Mouse (Mus musculus) hindbrain, embryonic 12.5 days (tissue): ENCODE measurements at regions not wholly inside any gene's neighbourhood (a gene's known extent, or its start where the extent isn't known, plus 50 kb on each side); places are given as distances from the start of the nearest gene placed in this dataset.

Experiments
- ATAC-seq: fragments of 200-750 bp; cut with Nextera tagmentation; 2 replicates; pipeline ENCODE4 v1.8.0; 2017; ENCODE audit warnings: moderate TSS enrichment; ENCODE audit not compliant: low FRiP score
- H3K27ac ChIP-seq: fragments of 300-500 bp; sonication (generic); 2 replicates; pipeline ENCODE4 v1.5.1; 2016; ENCODE audit warnings: mild to moderate bottlenecking
- H3K27me3 ChIP-seq: fragments of 300-500 bp; sonication (generic); 2 replicates; pipeline ENCODE4 v1.6.1; 2016; ENCODE audit warnings: mild to moderate bottlenecking
- H3K36me3 ChIP-seq: fragments of 300-500 bp; sonication (generic); 2 replicates; pipeline ENCODE4 v1.6.1; 2016; ENCODE audit warnings: mild to moderate bottlenecking
- H3K4me1 ChIP-seq: fragments of 300-500 bp; sonication (generic); 2 replicates; pipeline ENCODE4 v1.6.1; 2016
- H3K4me2 ChIP-seq: fragments of 300-500 bp; sonication (generic); replicated peaks from 2 replicates; pipeline ENCODE4 v1.6.1; 2016; ENCODE audit warnings: mild to moderate bottlenecking
- H3K4me3 ChIP-seq: fragments of 300-500 bp; sonication (generic); 2 replicates; pipeline ENCODE4 v1.5.1; 2016; ENCODE audit warnings: mild to moderate bottlenecking
- H3K9ac ChIP-seq: fragments of 300-500 bp; sonication (generic); 2 replicates; pipeline ENCODE4 v1.6.1; 2016; ENCODE audit warnings: mild to moderate bottlenecking, moderate library complexity
- H3K9me3 ChIP-seq: fragments of 300-500 bp; sonication (generic); replicated peaks from 2 replicates; pipeline ENCODE4 v1.6.1; 2016; ENCODE audit warnings: mild to moderate bottlenecking
- WGBS: fragments of 180-500 bp; shearing (Covaris S2); methylation state at CpG from one replicate; pipeline ENCODE4 v1.1.7; 2016; 5-methylcytosine and 5-hydroxymethylcytosine counted together

DNA sequence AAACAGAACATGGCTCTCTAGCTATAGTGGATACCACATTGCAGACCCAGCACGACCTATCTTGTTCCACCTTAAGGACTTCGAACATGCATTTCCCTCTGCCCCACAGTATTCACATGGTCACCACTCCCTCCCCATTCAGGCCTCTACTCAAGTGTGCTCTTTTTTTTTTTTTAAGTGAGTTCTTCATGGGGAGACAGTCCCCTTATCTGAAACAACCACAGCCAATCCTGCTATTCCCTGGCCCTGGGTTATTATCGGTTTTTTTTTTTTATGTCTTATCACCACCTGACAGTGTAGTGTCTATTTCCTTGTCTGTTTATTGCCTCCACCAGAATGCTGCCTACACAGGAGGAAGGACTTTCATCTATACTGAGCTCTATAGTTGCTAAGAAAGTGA lies 125.6 kb upstream of the Parp11 start:
- Histone ChIP-seq H3K27me3 (no peaks in the 10 kb centered on the region; the same call in 1 of the 2 replicates), H3K4me2 (no peak overlapping the region), H3K27ac (no peak overlapping the region), H3K9me3 (no peaks in the 10 kb centered on the region), H3K36me3 (no peaks in the 10 kb centered on the region), H3K4me3 (no peak overlapping the region), H3K4me1 (peaks cover 7% of the 10 kb centered on the region), H3K9ac (no peak overlapping the region)
- 88% methylated on average over 3 of the region's 3 CpGs for WGBS
- no peak for ATAC-seq

DNA sequence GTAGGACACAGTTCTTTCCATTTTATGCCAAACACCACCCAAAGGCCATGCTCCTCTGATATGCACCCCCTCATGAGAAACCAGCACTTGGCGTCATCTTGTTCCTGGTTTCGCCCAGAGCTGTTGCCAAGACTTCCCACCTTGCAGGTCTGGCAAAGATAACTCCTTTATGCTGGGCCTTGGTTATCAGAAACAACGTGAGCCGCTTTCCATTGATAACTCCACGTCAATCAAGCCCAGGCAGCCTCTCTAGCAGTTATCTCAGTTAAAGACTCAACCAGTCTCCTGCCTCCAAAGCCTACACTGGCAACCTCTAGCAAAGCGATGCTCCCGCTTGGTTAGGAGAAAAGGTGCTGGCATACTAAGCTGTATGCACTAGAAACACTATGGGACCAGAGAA lies 124.2 kb upstream of the Parp11 start:
- Histone ChIP-seq H3K4me3 (no peak overlapping the region), H3K4me2 (no peak overlapping the region), H3K9me3 (no peaks in the 10 kb centered on the region), H3K27me3 (peaks cover 4% of the 10 kb centered on the region; the same call in 1 of the 2 replicates), H3K36me3 (no peaks in the 10 kb centered on the region), H3K27ac (no peak overlapping the region), H3K4me1 (peaks cover 7% of the 10 kb centered on the region), H3K9ac (no peak overlapping the region)
- ATAC-seq, result no peak
- WGBS, result 86% methylated on average over 7 of the region's 7 CpGs

- H3K9me3 ChIP-seq, result no peaks in the 10 kb centered on the region
- no peak overlapping the region for H3K4me2 ChIP-seq
- no peak overlapping the region for H3K27ac ChIP-seq
- no peaks in the 10 kb centered on the region for H3K36me3 ChIP-seq
- H3K27me3 ChIP-seq, result peaks cover 7% of the 10 kb centered on the region; the same call in 1 of the 2 replicates
- 49% methylated on average over 5 of the region's 5 CpGs for WGBS
- peaks cover 14% of the 10 kb centered on the region for H3K4me1 ChIP-seq
- no peak overlapping the region for H3K9ac ChIP-seq
- ATAC-seq, result no peak
- H3K4me3 ChIP-seq, result no peak overlapping the region
These were observed 121.7 kb upstream of the Parp11 start for GRCm38 (mm10) chr6:127324984-127325383.

GRCm38 (mm10) chr6:127325596-127326332 lies 120.9 kb upstream of the Parp11 start:
- 90% methylated on average over 7 of the region's 7 CpGs for WGBS
- H3K27me3 ChIP-seq, result peaks cover 7% of the 10 kb centered on the region; the same call in 1 of the 2 replicates
- H3K4me2 ChIP-seq, result no peak overlapping the region
- H3K27ac ChIP-seq, result no peak overlapping the region
- H3K36me3 ChIP-seq, result no peaks in the 10 kb centered on the region
- H3K9ac ChIP-seq, result no peak overlapping the region
- H3K4me3 ChIP-seq, result no peak overlapping the region
- no peak for ATAC-seq
- peaks cover 18% of the 10 kb centered on the region for H3K4me1 ChIP-seq
- H3K9me3 ChIP-seq, result no peaks in the 10 kb centered on the region

- H3K27ac ChIP-seq, result no peak overlapping the region
- no peak overlapping the region for H3K4me2 ChIP-seq
- H3K4me3 ChIP-seq, result no peak overlapping the region
- H3K9me3 ChIP-seq, result no peaks in the 10 kb centered on the region
- H3K4me1 ChIP-seq, result peaks cover 24% of the 10 kb centered on the region
- WGBS, result 85% methylated on average over 6 of the region's 6 CpGs
- H3K9ac ChIP-seq, result no peak overlapping the region
- H3K27me3 ChIP-seq, result peaks cover 7% of the 10 kb centered on the region; the same call in 1 of the 2 replicates
- H3K36me3 ChIP-seq, result no peaks in the 10 kb centered on the region
- ATAC-seq, result no peak
These were observed 120.3 kb upstream of the Parp11 start for GRCm38 (mm10) chr6:127326333-127326729.

- H3K9ac ChIP-seq, result 0 out of 2 replicates have a peak overlapping the region, but pooled peaks have one; percentile 24
- 31% methylated on average over 20 of the region's 20 CpGs for WGBS
- H3K27ac ChIP-seq, result peak overlapping the region; percentile 83
These were observed 117.2 kb upstream of the Parp11 start for GRCm38 (mm10) chr6:127329191-127330014.

DNA sequence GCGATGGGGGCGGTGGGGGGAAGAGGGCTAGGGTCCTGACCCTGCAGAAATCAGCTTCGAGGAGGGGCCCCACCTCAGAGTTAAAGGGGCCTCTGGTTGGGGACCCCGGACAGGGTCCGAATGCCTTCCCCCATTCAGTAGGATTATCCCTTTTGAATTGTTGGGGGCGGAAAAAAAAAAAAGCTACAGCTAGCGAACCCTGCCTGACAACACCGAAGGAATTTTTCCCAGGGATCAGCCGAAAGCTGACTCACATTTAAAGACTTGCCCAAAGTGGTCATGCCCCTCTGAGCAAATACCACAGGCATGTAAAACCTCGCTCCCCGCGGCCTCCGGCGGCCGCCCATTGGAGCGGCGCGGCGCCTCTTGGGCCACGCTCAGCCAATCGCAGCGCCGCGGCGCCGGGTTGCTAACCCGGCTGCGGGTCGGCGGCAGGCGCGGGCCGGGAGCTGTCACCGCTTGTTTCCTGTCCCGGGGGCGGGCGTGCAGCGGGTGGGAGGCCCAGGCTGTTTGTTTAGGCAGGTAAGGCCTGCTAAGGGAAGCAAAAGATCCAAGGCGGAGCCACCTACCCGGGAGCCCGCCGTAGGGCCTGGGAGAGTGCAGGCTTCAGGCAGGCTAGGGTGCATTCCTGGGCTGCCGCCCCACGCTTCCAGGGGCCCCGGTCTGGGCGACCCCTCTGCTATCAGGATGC lies 116.5 kb upstream of the Parp11 start:
- H3K4me3 ChIP-seq, result peak overlapping the region; percentile 47
- WGBS, result under 1% methylated on average over 42 of the region's 46 CpGs
- ATAC-seq, result peak; percentile 92
- H3K36me3 ChIP-seq, result no peaks in the 10 kb centered on the region
- peak overlapping the region; percentile 83 for H3K27ac ChIP-seq
- peak overlapping the region; percentile 73 for H3K9ac ChIP-seq
- peak overlapping the region; percentile 77 for H3K4me2 ChIP-seq
- peaks cover 23% of the 10 kb centered on the region for H3K4me1 ChIP-seq
- peaks cover 9% of the 10 kb centered on the region; the same call in 1 of the 2 replicates for H3K27me3 ChIP-seq
- no peaks in the 10 kb centered on the region for H3K9me3 ChIP-seq

More at GRCm38 (mm10) chr6:127329191-127330014, 117.2 kb upstream of the Parp11 start:
- no peaks in the 10 kb centered on the region for H3K9me3 ChIP-seq
- peak overlapping the region; percentile 47 for H3K4me3 ChIP-seq
- ATAC-seq, result peak; percentile 23
- peaks cover 7% of the 10 kb centered on the region; the same call in 1 of the 2 replicates for H3K27me3 ChIP-seq
- no peaks in the 10 kb centered on the region for H3K36me3 ChIP-seq
- peak overlapping the region; percentile 77 for H3K4me2 ChIP-seq
- H3K4me1 ChIP-seq, result peaks cover 25% of the 10 kb centered on the region

GRCm38 (mm10) chr6:127331091-127331490 lies 115.5 kb upstream of the Parp11 start:
- Histone ChIP-seq H3K27me3 (peaks cover 11% of the 10 kb centered on the region; the same call in 1 of the 2 replicates), H3K27ac (0 out of 2 replicates have a peak overlapping the region, but pooled peaks have one; percentile 83), H3K36me3 (no peaks in the 10 kb centered on the region), H3K4me2 (no peak overlapping the region), H3K9me3 (no peaks in the 10 kb centered on the region), H3K4me1 (peaks cover 33% of the 10 kb centered on the region), H3K9ac (no peak overlapping the region), H3K4me3 (no peak overlapping the region)
- WGBS, result 83% methylated on average over 5 of the region's 5 CpGs
- no peak for ATAC-seq

DNA sequence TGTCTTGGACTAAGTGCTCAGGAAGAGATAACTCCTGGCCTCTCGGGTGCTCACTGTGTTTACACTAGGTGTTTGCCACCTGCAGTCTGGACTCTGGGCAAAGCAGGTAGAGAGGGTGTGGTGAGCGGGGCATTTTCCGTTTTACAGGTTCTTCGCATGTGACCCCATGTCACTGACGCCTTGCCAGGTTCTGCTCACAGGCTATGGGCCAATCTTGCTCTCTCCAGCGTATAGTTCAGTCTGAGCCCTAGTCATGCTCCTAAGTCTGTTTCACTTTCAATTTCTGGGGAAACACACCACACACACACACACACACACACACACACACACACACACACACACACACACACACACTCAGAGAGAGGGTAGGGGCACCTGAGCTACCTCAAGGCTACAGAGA lies 112.4 kb upstream of the Parp11 start:
- 0 out of 2 replicates have a peak, but pooled peaks cover 4% of the 10 kb centered on the region for H3K27me3 ChIP-seq
- no peak overlapping the region for H3K4me2 ChIP-seq
- no peak overlapping the region for H3K9ac ChIP-seq
- WGBS, result 95% methylated on average over 6 of the region's 6 CpGs
- H3K4me3 ChIP-seq, result no peak overlapping the region
- no peaks in the 10 kb centered on the region for H3K9me3 ChIP-seq
- no peaks in the 10 kb centered on the region for H3K36me3 ChIP-seq
- H3K27ac ChIP-seq, result no peak overlapping the region
- ATAC-seq, result no peak
- peaks cover 55% of the 10 kb centered on the region for H3K4me1 ChIP-seq

- H3K27me3 ChIP-seq, result 0 out of 2 replicates have a peak, but pooled peaks cover 9% of the 10 kb centered on the region
- H3K9me3 ChIP-seq, result no peaks in the 10 kb centered on the region
- no peak overlapping the region for H3K4me3 ChIP-seq
- ATAC-seq, result no peak
- no peak overlapping the region for H3K9ac ChIP-seq
- 26% methylated on average over 7 of the region's 7 CpGs for WGBS
- H3K4me2 ChIP-seq, result no peak overlapping the region
- peaks cover 46% of the 10 kb centered on the region for H3K4me1 ChIP-seq
- H3K36me3 ChIP-seq, result no peaks in the 10 kb centered on the region
- 0 out of 2 replicates have a peak overlapping the region, but pooled peaks have one; percentile 81 for H3K27ac ChIP-seq
These were observed 111.2 kb upstream of the Parp11 start for GRCm38 (mm10) chr6:127335462-127335886.

- 15% methylated on average over 12 of the region's 12 CpGs for WGBS
- no peak overlapping the region for H3K4me3 ChIP-seq
These were observed 110.5 kb upstream of the Parp11 start for GRCm38 (mm10) chr6:127335996-127336660.

More at GRCm38 (mm10) chr6:127335996-127336660, 110.5 kb upstream of the Parp11 start:
- Histone ChIP-seq H3K27ac (peak overlapping the region; percentile 81), H3K9me3 (no peaks in the 10 kb centered on the region), H3K36me3 (no peaks in the 10 kb centered on the region), H3K27me3 (0 out of 2 replicates have a peak, but pooled peaks cover 9% of the 10 kb centered on the region), H3K4me1 (peaks cover 42% of the 10 kb centered on the region), H3K9ac (no peak overlapping the region), H3K4me2 (peak overlapping the region; percentile 32)
- ATAC-seq, result peak; percentile 5; the same call in 1 of the 2 replicates
